Mouse (Mus musculus) midbrain, embryonic 16.5 days (tissue): ENCODE measurements around the gene Snx29. TPM values are rescaled to one million over a fixed set of nuclear protein-coding genes. Genes with fewer than 3 reads are reported as not detected.

Experiments
- ATAC-seq: fragments of 200-750 bp; cut with Nextera tagmentation; 2 replicates; pipeline ENCODE4 v1.8.0; 2017; ENCODE audit warnings: moderate TSS enrichment
- H3K27ac ChIP-seq: fragments of 300-500 bp; sonication (generic); 2 replicates; pipeline ENCODE4 v1.5.1; 2014; ENCODE audit warnings: mild to moderate bottlenecking, low read length, mixed read lengths
- H3K27me3 ChIP-seq: fragments of 300-500 bp; sonication (generic); 2 replicates; pipeline ENCODE4 v1.6.1; 2014; ENCODE audit warnings: low read depth, low read length, mixed read lengths; ENCODE audit not compliant: control insufficient read depth, insufficient read depth
- H3K36me3 ChIP-seq: fragments of 300-500 bp; sonication (generic); 2 replicates; pipeline ENCODE4 v1.6.1; 2014; ENCODE audit warnings: mild to moderate bottlenecking, low read length, moderate library complexity, mixed read lengths; ENCODE audit not compliant: control insufficient read depth, insufficient read depth
- H3K4me1 ChIP-seq: fragments of 300-500 bp; sonication (generic); 2 replicates; pipeline ENCODE4 v1.6.1; 2014; ENCODE audit warnings: mild to moderate bottlenecking, low read length, mixed read lengths; ENCODE audit not compliant: control insufficient read depth, insufficient read depth
- H3K4me2 ChIP-seq: fragments of 300-500 bp; sonication (generic); 2 replicates; pipeline ENCODE4 v1.6.1; 2014; ENCODE audit warnings: mild to moderate bottlenecking, low read length, mixed read lengths
- H3K4me3 ChIP-seq: fragments of 300-500 bp; sonication (generic); 2 replicates; pipeline ENCODE4 v1.5.1; 2014; ENCODE audit warnings: low read depth, mild to moderate bottlenecking, low read length, moderate library complexity, mixed read lengths
- H3K9ac ChIP-seq: fragments of 300-500 bp; sonication (generic); 2 replicates; pipeline ENCODE4 v1.6.1; 2014; ENCODE audit warnings: low read depth, low read length, mixed read lengths
- H3K9me3 ChIP-seq: fragments of 300-500 bp; sonication (generic); replicated peaks from 2 replicates; pipeline ENCODE4 v1.6.1; 2014; ENCODE audit warnings: mild to moderate bottlenecking, low read length, mixed read lengths; ENCODE audit not compliant: control insufficient read depth, poor library complexity, severe bottlenecking
- WGBS: fragments of 180-500 bp; shearing (Covaris S2); extraction: QIAGEN DNeasy Blood & Tissue Kit; methylation state at CpG from one replicate; pipeline ENCODE4 v1.1.7; 2014; 5-methylcytosine and 5-hydroxymethylcytosine counted together
- polyA plus RNA-seq: library from polyadenylated mRNA; unstranded; fragments of >200 nt; fragmentation: Nextera tagmentation; extraction: Ambion mirVana; gene quantifications from 2 replicates; pipeline ENCODE4 v1.2.1, GENCODE M21; 2015

Snx29 gene
- polyA plus RNA-seq, 1 experiment from 2014 or later: 16.8 TPM

- no peak for ATAC-seq
- Histone ChIP-seq H3K36me3 (no peaks in the 10 kb centered on the region), H3K27ac (no peak overlapping the region), H3K27me3 (no peaks in the 10 kb centered on the region), H3K9ac (no peak overlapping the region), H3K4me1 (no peaks in the 10 kb centered on the region), H3K4me2 (no peak overlapping the region), H3K4me3 (no peak overlapping the region), H3K9me3 (no peaks in the 10 kb centered on the region)
These were observed 19.0 kb upstream of the Snx29 start for GRCm38 (mm10) chr16:11303741-11304140.

- no peak overlapping the region for H3K4me2 ChIP-seq
- 88% methylated on average over 2 of the region's 2 CpGs for WGBS
- no peak overlapping the region for H3K4me3 ChIP-seq
- no peaks in the 10 kb centered on the region for H3K4me1 ChIP-seq
- no peaks in the 10 kb centered on the region for H3K9me3 ChIP-seq
- ATAC-seq: no peak
- no peak overlapping the region for H3K9ac ChIP-seq
- H3K27ac ChIP-seq: no peak overlapping the region
- no peaks in the 10 kb centered on the region for H3K27me3 ChIP-seq
- H3K36me3 ChIP-seq: no peaks in the 10 kb centered on the region
These were observed 17.2 kb upstream of the Snx29 start for GRCm38 (mm10) chr16:11305531-11305930.

- 72% methylated on average over 7 of the region's 7 CpGs for WGBS
- no peak within 1 kb of the TSS for H3K9ac ChIP-seq
These were observed 9.2 kb upstream of the Snx29 start, which contains the start of gene Tnfrsf17 for GRCm38 (mm10) chr16:11313512-11313911. Gene Tnfrsf17, plus strand, starts transcription at chr16:11313812.

GRCm38 (mm10) chr16:11315786-11316320, 6.9 kb upstream of the Snx29 start:
- H3K36me3 ChIP-seq: no peaks in the 10 kb centered on the region
- H3K4me1 ChIP-seq: no peaks in the 10 kb centered on the region
- no peaks in the 10 kb centered on the region for H3K9me3 ChIP-seq
- no peak overlapping the region for H3K27ac ChIP-seq
- no peak overlapping the region for H3K4me3 ChIP-seq
- 77% methylated on average over 5 of the region's 5 CpGs for WGBS
- no peak for ATAC-seq
- H3K27me3 ChIP-seq: no peaks in the 10 kb centered on the region
- H3K9ac ChIP-seq: no peak overlapping the region
- H3K4me2 ChIP-seq: no peak overlapping the region

More at GRCm38 (mm10) chr16:11313512-11313911, 9.2 kb upstream of the Snx29 start, which contains the start of gene Tnfrsf17:
- ATAC-seq: no peak
- H3K4me3 ChIP-seq: no peak within 1 kb of the TSS
- no peak within 1 kb of the TSS for H3K4me2 ChIP-seq
- no peak within 1 kb of the TSS for H3K27ac ChIP-seq
- H3K4me1 ChIP-seq: no peaks in the 10 kb centered on the region
- H3K36me3 ChIP-seq: no peaks in the 10 kb centered on the region
- no peaks in the 10 kb centered on the region for H3K27me3 ChIP-seq
- H3K9me3 ChIP-seq: no peaks in the 10 kb centered on the region

- no peak for ATAC-seq
- H3K9ac ChIP-seq: no peak overlapping the region
- no peaks in the 10 kb centered on the region for H3K36me3 ChIP-seq
- H3K4me1 ChIP-seq: 0 out of 2 replicates have a peak, but pooled peaks cover under 1% of the 10 kb centered on the region
- no peaks in the 10 kb centered on the region for H3K27me3 ChIP-seq
- H3K27ac ChIP-seq: no peak overlapping the region
- H3K4me2 ChIP-seq: no peak overlapping the region
- H3K9me3 ChIP-seq: no peaks in the 10 kb centered on the region
- WGBS: 74% methylated on average over 5 of the region's 5 CpGs
- H3K4me3 ChIP-seq: no peak overlapping the region
These were observed 6.0 kb upstream of the Snx29 start for GRCm38 (mm10) chr16:11316748-11317147.

GRCm38 (mm10) chr16:11317324-11317723, 5.4 kb upstream of the Snx29 start:
- no peaks in the 10 kb centered on the region for H3K36me3 ChIP-seq
- no peak overlapping the region for H3K27ac ChIP-seq
- H3K4me2 ChIP-seq: no peak overlapping the region
- no peak overlapping the region for H3K9ac ChIP-seq
- 75% methylated on average over 6 of the region's 6 CpGs for WGBS
- no peaks in the 10 kb centered on the region for H3K27me3 ChIP-seq
- H3K4me1 ChIP-seq: peaks cover 6% of the 10 kb centered on the region; the same call in 1 of the 2 replicates
- no peak overlapping the region for H3K4me3 ChIP-seq
- no peak for ATAC-seq
- H3K9me3 ChIP-seq: no peaks in the 10 kb centered on the region

GRCm38 (mm10) chr16:11323324-11324051, 780 bp downstream of the Snx29 start:
- ATAC-seq: peak; percentile 40
- H3K4me3 ChIP-seq: peak overlapping the region; percentile 88
- peaks cover 12% of the 10 kb centered on the region for H3K4me1 ChIP-seq
- peak overlapping the region; percentile 88 for H3K27ac ChIP-seq
- H3K9ac ChIP-seq: peak overlapping the region; percentile 88
- H3K27me3 ChIP-seq: no peaks in the 10 kb centered on the region
- peak overlapping the region; percentile 92 for H3K4me2 ChIP-seq
- WGBS: 2% methylated on average over 17 of the region's 17 CpGs
- H3K36me3 ChIP-seq: no peaks in the 10 kb centered on the region
- no peaks in the 10 kb centered on the region for H3K9me3 ChIP-seq

- Histone ChIP-seq H3K27ac (no peak overlapping the region), H3K4me2 (no peak overlapping the region), H3K9me3 (no peaks in the 10 kb centered on the region), H3K4me3 (no peak overlapping the region), H3K27me3 (no peaks in the 10 kb centered on the region), H3K9ac (no peak overlapping the region), H3K4me1 (no peaks in the 10 kb centered on the region), H3K36me3 (no peaks in the 10 kb centered on the region)
- no peak for ATAC-seq
- 95% methylated on average over 3 of the region's 3 CpGs for WGBS
These were observed 7.5 kb downstream of the Snx29 start for GRCm38 (mm10) chr16:11330081-11330800.

- H3K9me3 ChIP-seq: no peaks in the 10 kb centered on the region
- no peaks in the 10 kb centered on the region for H3K36me3 ChIP-seq
- H3K4me3 ChIP-seq: no peak overlapping the region
- H3K9ac ChIP-seq: no peak overlapping the region
- no peak overlapping the region for H3K27ac ChIP-seq
- no peak for ATAC-seq
- no peak overlapping the region for H3K4me2 ChIP-seq
- WGBS: 86% methylated on average over 1 of the region's 1 CpGs
- H3K27me3 ChIP-seq: no peaks in the 10 kb centered on the region
- H3K4me1 ChIP-seq: no peaks in the 10 kb centered on the region
These were observed 8.3 kb downstream of the Snx29 start for GRCm38 (mm10) chr16:11331030-11331429.
